Comparison of ENCODE assay signal across 11 mouse cellular contexts in genomic region chr1:35202551-35202950, GRCm38 (mm10).
DNase-seq lines count a peak whose midpoint lies in the region; ATAC-seq and TF ChIP-seq lines count a peak whose summit lies in the region.
"Had no signal": no experiment of that assay in that cellular context is flagged by ENCODE, and none has a peak within 500 bp of the region (broad histone marks: within the 10 kb centered on the region; RNA-seq: fewer than 3 reads in every experiment).

No protein-coding gene starts in this region.

- WGBS in intestine, embryonic 14.5 days = 66% methylated on average over 4 of the region's 4 CpGs
- 76% methylated on average over 4 of the region's 4 CpGs for WGBS in intestine, postnatal 0 days

- no peak overlapping the region for H3K4me2 ChIP-seq in intestine, embryonic 14.5 days (ENCODE audit: low read length)
- H3K4me2 ChIP-seq in intestine, postnatal 0 days (replicated peaks; ENCODE audit: low read depth) = no peak overlapping the region
- H3K4me2 ChIP-seq: intestine, embryonic 15.5 days had no signal

- ATAC-seq in intestine, embryonic 14.5 days (replicated peaks; ENCODE audit: low FRiP score, low TSS enrichment, low read depth) = no peak
- no peak for ATAC-seq in intestine, postnatal 0 days
- ATAC-seq: intestine, embryonic 15.5 days had no signal

- H3K4me3 ChIP-seq in intestine, embryonic 14.5 days (ENCODE audit: low read depth, low read length) = no peak overlapping the region
- H3K4me3 ChIP-seq in intestine, postnatal 0 days (ENCODE audit: low read depth, low read length) = no peak overlapping the region
- H3K4me3 ChIP-seq in left cerebral cortex, adult 2 months = no peak overlapping the region
- H3K4me3 ChIP-seq: intestine, embryonic 15.5 days had no signal

- intact Hi-C loops in left cerebral cortex, adult 2 months (cut with DNase I) = loop anchor here (5.0 kb wide), 2 partner anchors 40 to 225 kb away; no protein-coding TSS in a partner anchor

- no peaks in the 10 kb centered on the region for H3K27me3 ChIP-seq in intestine, embryonic 14.5 days (replicated peaks; ENCODE audit: control insufficient read depth, insufficient read depth, low read length)
- no peaks in the 10 kb centered on the region for H3K27me3 ChIP-seq in intestine, postnatal 0 days (replicated peaks; ENCODE audit: control insufficient read depth, insufficient read depth, low read length)
- H3K27me3 ChIP-seq: intestine, embryonic 15.5 days had no signal

- H3K4me1 ChIP-seq in intestine, embryonic 14.5 days (replicated peaks; ENCODE audit: control insufficient read depth, insufficient read depth, low read length) = no peaks in the 10 kb centered on the region
- no peaks in the 10 kb centered on the region for H3K4me1 ChIP-seq in intestine, postnatal 0 days (replicated peaks; ENCODE audit: control insufficient read depth, insufficient read depth, low read length)
- H3K4me1 ChIP-seq: intestine, embryonic 15.5 days had no signal

- peak; percentile 27 for DNase-seq in intestine, embryonic 14.5 days (ENCODE audit: low spot score)
- peak; percentile 51 to 74 for DNase-seq in frontal cortex, postnatal 14 days (ENCODE audit: low spot score in 2 of 2)
- peak; percentile 51 to 65 for DNase-seq in left cerebral cortex, adult 2 months (ENCODE audit: extremely low spot score in 1 of 2, low spot score in 2 of 2)
- DNase-seq in telencephalon, adult 2 months (ENCODE audit: low read depth, low spot score) = peak; percentile 91
- no peak for DNase-seq in urinary bladder, postnatal 14 days (ENCODE audit: low spot score)
- no peak for DNase-seq in urinary bladder, postnatal 25 days (ENCODE audit: low spot score)
- DNase-seq: lung, postnatal 14 days; midbrain, embryonic 14.5 days had no signal

- H3K9ac ChIP-seq in intestine, embryonic 14.5 days (ENCODE audit: low read length) = no peak overlapping the region
- H3K9ac ChIP-seq in intestine, postnatal 0 days (ENCODE audit: low read depth, low read length) = no peak overlapping the region
- H3K9ac ChIP-seq: intestine, embryonic 15.5 days had no signal

- peaks cover 5% of the 10 kb centered on the region; the same call in 1 of the 2 replicates for H3K9me3 ChIP-seq in intestine, embryonic 14.5 days (ENCODE audit: control insufficient read depth, low read length)
- no peaks in the 10 kb centered on the region for H3K9me3 ChIP-seq in intestine, postnatal 0 days (ENCODE audit: control insufficient read depth)
- H3K9me3 ChIP-seq: intestine, embryonic 15.5 days had no signal

- H3K36me3 ChIP-seq in intestine, embryonic 14.5 days (ENCODE audit: control insufficient read depth, insufficient read depth, low read length) = no peaks in the 10 kb centered on the region
- no peaks in the 10 kb centered on the region for H3K36me3 ChIP-seq in intestine, postnatal 0 days (ENCODE audit: control insufficient read depth, insufficient read depth)
- H3K36me3 ChIP-seq: intestine, embryonic 15.5 days had no signal

- TF ChIP-seq CTCF in intestine, postnatal 0 days (IDR thresholded peaks at IDR 0.05; ENCODE audit: low read depth) = no peak
- TF ChIP-seq CTCF in left cerebral cortex, adult 2 months (IDR thresholded peaks at IDR 0.05) = no peak

- H3K27ac ChIP-seq in intestine, embryonic 14.5 days (ENCODE audit: low read depth) = no peak overlapping the region
- no peak overlapping the region for H3K27ac ChIP-seq in intestine, postnatal 0 days (ENCODE audit: low read depth, low read length)
- H3K27ac ChIP-seq in left cerebral cortex, adult 2 months = peak overlapping the region; percentile 65
- H3K27ac ChIP-seq: intestine, embryonic 15.5 days; stomach, postnatal 0 days had no signal

Comparison
In these comparisons a context has a peak if more than half of its experiments do, and no peak if none do; other contexts are left out.
1. DNase-seq: peak in intestine, embryonic 14.5 days (single experiment), frontal cortex, postnatal 14 days (2 of 2), left cerebral cortex, adult 2 months (2 of 2) and telencephalon, adult 2 months (single experiment); none in urinary bladder, postnatal 14 days (single experiment) and urinary bladder, postnatal 25 days (single experiment).